Mouse (Mus musculus) E14TG2a.4 (cell line): ENCODE measurements around the gene Fam8a1.

Experiments used
- CTCF ChIP-seq: conservative IDR thresholded peaks from 2 replicates; pipeline ENCODE4 v1.5.1; 2014; ENCODE audit warnings: low read length
- POU5F1 ChIP-seq: IDR thresholded peaks from 2 replicates; pipeline ENCODE4 v1.6.1; 2014; ENCODE audit warnings: low read length, borderline replicate concordance

- no peak for TF ChIP-seq CTCF
- TF ChIP-seq POU5F1 = no peak
Measured at GRCm38 (mm10) chr13:46696788-46697187, 27.5 kb downstream of the Fam8a1 start.
